Mouse (Mus musculus): Measurements from ENCODE around the gene AU040320. TPM values are rescaled to one million over a fixed set of nuclear protein-coding genes. Genes with fewer than 3 reads are reported as not detected.

Gene AU040320
- total and polyA plus RNA-seq, 2 experiments: 8.9 to 13.0 TPM

GRCm38 (mm10) chr4:126734001-126734603, 19.2 kb upstream of the AU040320 start:
- Histone ChIP-seq H3K4me3 (ENCODE audit: insufficient read depth, low read depth, low read length) (no peak overlapping the region), H3K4me1 (ENCODE audit: control insufficient read depth, insufficient read depth, low read length) (peaks cover 4% of the 10 kb centered on the region), H3K27me3 (ENCODE audit: control insufficient read depth, insufficient read depth, low read length) (peaks cover 33% of the 10 kb centered on the region), H3K79me2 (ENCODE audit: control insufficient read depth, insufficient read depth, low read length) (no peaks in the 10 kb centered on the region), H3K27ac (replicated peaks; ENCODE audit: insufficient read depth, low read depth, low read length) (no peak overlapping the region), H3K36me3 (ENCODE audit: control insufficient read depth, insufficient read depth, low read length) (no peaks in the 10 kb centered on the region), H3K9ac (ENCODE audit: low read depth, low read length) (no peak overlapping the region)
- no peak for DNase-seq (ENCODE audit: extremely low read depth, low read depth, low spot score)
- WGBS: 11% methylated on average over 16 of the region's 16 CpGs
- TF ChIP-seq CTCF (IDR thresholded peaks at IDR 0.05; ENCODE audit: low read depth, low read length): no peak
- TF ChIP-seq POLR2A (IDR thresholded peaks at IDR 0.05; ENCODE audit: extremely low read depth, insufficient read depth, low read length): no peak

GRCm38 (mm10) chr4:126734700-126735381, 18.5 kb upstream of the AU040320 start:
- H3K4me1 ChIP-seq (ENCODE audit: control insufficient read depth, insufficient read depth, low read length): peaks cover 4% of the 10 kb centered on the region
- TF ChIP-seq POLR2A (IDR thresholded peaks at IDR 0.05; ENCODE audit: extremely low read depth, insufficient read depth, low read length) (no peak), CTCF (IDR thresholded peaks at IDR 0.05; ENCODE audit: low read depth, low read length) (no peak)
- DNase-seq (ENCODE audit: extremely low read depth, low read depth, low spot score): no peak
- no peaks in the 10 kb centered on the region for H3K36me3 ChIP-seq (ENCODE audit: control insufficient read depth, insufficient read depth, low read length)
- no peaks in the 10 kb centered on the region for H3K79me2 ChIP-seq (ENCODE audit: control insufficient read depth, insufficient read depth, low read length)
- 6% methylated on average over 47 of the region's 51 CpGs for WGBS
- no peak overlapping the region for H3K27ac ChIP-seq (replicated peaks; ENCODE audit: insufficient read depth, low read depth, low read length)
- H3K27me3 ChIP-seq (ENCODE audit: control insufficient read depth, insufficient read depth, low read length): peaks cover 32% of the 10 kb centered on the region
- peak overlapping the region; percentile 29; the same call in 1 of the 2 replicates for H3K4me3 ChIP-seq (ENCODE audit: insufficient read depth, low read depth, low read length)
- H3K9ac ChIP-seq (ENCODE audit: low read depth, low read length): no peak overlapping the region

- H3K27me3 ChIP-seq (ENCODE audit: control insufficient read depth, insufficient read depth, low read length): peaks cover 29% of the 10 kb centered on the region
Measured at GRCm38 (mm10) chr4:126735382-126736000, 17.9 kb upstream of the AU040320 start.

GRCm38 (mm10) chr4:126736001-126736414, 17.3 kb upstream of the AU040320 start, which contains the start of gene Tfap2e:
TSS of gene Tfap2e (minus strand) at chr4:126736240.
- TF ChIP-seq CTCF (IDR thresholded peaks at IDR 0.05; ENCODE audit: low read depth, low read length) (no peak), POLR2A (IDR thresholded peaks at IDR 0.05; ENCODE audit: extremely low read depth, insufficient read depth, low read length) (no peak)
- Histone ChIP-seq H3K4me3 (ENCODE audit: insufficient read depth, low read depth, low read length) (peak within 1 kb of the TSS; percentile 29; the same call in 1 of the 2 replicates), H3K27me3 (ENCODE audit: control insufficient read depth, insufficient read depth, low read length) (peaks cover 29% of the 10 kb centered on the region), H3K36me3 (ENCODE audit: control insufficient read depth, insufficient read depth, low read length) (no peaks in the 10 kb centered on the region), H3K4me1 (ENCODE audit: control insufficient read depth, insufficient read depth, low read length) (peaks cover 4% of the 10 kb centered on the region), H3K9ac (ENCODE audit: low read depth, low read length) (no peak within 1 kb of the TSS; the same call in 1 of the 2 replicates), H3K27ac (replicated peaks; ENCODE audit: insufficient read depth, low read depth, low read length) (no peak within 1 kb of the TSS), H3K79me2 (ENCODE audit: control insufficient read depth, insufficient read depth, low read length) (no peaks in the 10 kb centered on the region)
- no peak for DNase-seq (ENCODE audit: extremely low read depth, low read depth, low spot score)
- 3% methylated on average over 32 of the region's 32 CpGs for WGBS

More at GRCm38 (mm10) chr4:126735382-126736000, 17.9 kb upstream of the AU040320 start:
- WGBS: 3% methylated on average over 48 of the region's 62 CpGs
- Histone ChIP-seq H3K36me3 (ENCODE audit: control insufficient read depth, insufficient read depth, low read length) (no peaks in the 10 kb centered on the region), H3K4me1 (ENCODE audit: control insufficient read depth, insufficient read depth, low read length) (peaks cover 4% of the 10 kb centered on the region), H3K27ac (replicated peaks; ENCODE audit: insufficient read depth, low read depth, low read length) (no peak overlapping the region), H3K4me3 (ENCODE audit: insufficient read depth, low read depth, low read length) (peak overlapping the region; percentile 29; the same call in 1 of the 2 replicates), H3K79me2 (ENCODE audit: control insufficient read depth, insufficient read depth, low read length) (no peaks in the 10 kb centered on the region), H3K9ac (ENCODE audit: low read depth, low read length) (no peak overlapping the region; the same call in 1 of the 2 replicates)
- DNase-seq (ENCODE audit: extremely low read depth, low read depth, low spot score): no peak
- TF ChIP-seq POLR2A (IDR thresholded peaks at IDR 0.05; ENCODE audit: extremely low read depth, insufficient read depth, low read length): no peak

- H3K27ac ChIP-seq (replicated peaks; ENCODE audit: insufficient read depth, low read depth, low read length): no peak overlapping the region
- H3K27me3 ChIP-seq (ENCODE audit: control insufficient read depth, insufficient read depth, low read length): peaks cover 10% of the 10 kb centered on the region
- H3K79me2 ChIP-seq (ENCODE audit: control insufficient read depth, insufficient read depth, low read length): no peaks in the 10 kb centered on the region
- no peak overlapping the region for H3K4me3 ChIP-seq (ENCODE audit: insufficient read depth, low read depth, low read length)
- H3K36me3 ChIP-seq (ENCODE audit: control insufficient read depth, insufficient read depth, low read length): peaks cover under 1% of the 10 kb centered on the region; the same call in 1 of the 2 replicates
- no peak for DNase-seq (ENCODE audit: extremely low read depth, low read depth, low spot score)
- H3K4me1 ChIP-seq (ENCODE audit: control insufficient read depth, insufficient read depth, low read length): no peaks in the 10 kb centered on the region
- TF ChIP-seq CTCF (IDR thresholded peaks at IDR 0.05; ENCODE audit: low read depth, low read length) (peak; percentile 58), POLR2A (IDR thresholded peaks at IDR 0.05; ENCODE audit: extremely low read depth, insufficient read depth, low read length) (no peak)
- 46% methylated on average over 10 of the region's 10 CpGs for WGBS
- H3K9ac ChIP-seq (ENCODE audit: low read depth, low read length): no peak overlapping the region
Measured at GRCm38 (mm10) chr4:126739966-126740676, 13.2 kb upstream of the AU040320 start.

All from liver, adult 2 months (tissue).